Mouse (Mus musculus) liver, embryonic 14 days (tissue): Measurements from ENCODE around the gene Gm11273. TPM values are rescaled to one million over a fixed set of nuclear protein-coding genes. Genes with fewer than 3 reads are reported as not detected.

Experiments used
- polyA plus RNA-seq: library from polyadenylated mRNA; depleted of rRNA; stranded (reverse); fragments of >200 nt; gene quantifications from 2 replicates; pipeline ENCODE4 v1.2.3, GENCODE M21; 2012; rRNA removed

Gene Gm11273
- 5.1 and 7.4 TPM in 2 replicates for polyA plus RNA-seq

GRCm38 (mm10) chr13:21501182-21501581 is at the start of gene Gm11273:
Gene Gm11273, minus strand, starts transcription at chr13:21501418.

GRCm38 (mm10) chr13:21542708-21543107 is 41.5 kb upstream of the Gm11273 start, which contains the start of gene Olfr1366:
Gene Olfr1366, minus strand, starts transcription at chr13:21542808.

GRCm38 (mm10) chr13:21530781-21531201 is 29.6 kb upstream of the Gm11273 start, which contains the start of gene Zkscan8:
Gene Zkscan8, minus strand, starts transcription at chr13:21531120.

GRCm38 (mm10) chr13:21495080-21495479 is 6.1 kb downstream of the Gm11273 start, which contains the start of gene AK157302:
Gene AK157302, plus strand, starts transcription at chr13:21495223.

GRCm38 (mm10) chr13:21478759-21479670 is 22.2 kb downstream of the Gm11273 start, which contains the start of the genes Zkscan4 and Gm10065:
Gene Zkscan4, plus strand, starts transcription at chr13:21478907.
Gene Gm10065, minus strand, starts transcription at chr13:21479441.

GRCm38 (mm10) chr13:21468061-21469019 is 32.9 kb downstream of the Gm11273 start, which contains the start of gene Nkapl:
Gene Nkapl, minus strand, starts transcription at chr13:21468509.

GRCm38 (mm10) chr13:21453449-21453848 is 47.8 kb downstream of the Gm11273 start, which contains the start of gene Zscan26:
Gene Zscan26, minus strand, starts transcription at chr13:21453730.

Other genes starting within 250 kb of the Gm11273 start
- gene Gpx5, start 208.7 kb downstream of the Gm11273 start, polyA plus RNA-seq, result not detected in 2 replicates
- gene Gpx6, start 189.3 kb downstream of the Gm11273 start, polyA plus RNA-seq, result 0.06 TPM in 1 of 2 replicates, not detected in the other
- gene Olfr1367, start 154.5 kb downstream of the Gm11273 start, polyA plus RNA-seq, result not detected in 2 replicates
- 2.6 and 2.8 TPM in 2 replicates for gene Zscan12, start 138.6 kb downstream of the Gm11273 start, polyA plus RNA-seq
- gene Zkscan3, start 98.7 kb downstream of the Gm11273 start, polyA plus RNA-seq, result 22.6 and 28.4 TPM in 2 replicates
- gene Pgbd1, start 60.4 kb downstream of the Gm11273 start, polyA plus RNA-seq, result 1.3 and 1.4 TPM in 2 replicates
- gene Zscan26, start 47.7 kb downstream of the Gm11273 start, polyA plus RNA-seq, result 9.0 and 10.6 TPM in 2 replicates
- 0.27 and 0.31 TPM in 2 replicates for gene Nkapl, start 32.9 kb downstream of the Gm11273 start, polyA plus RNA-seq
- 0.17 and 0.21 TPM in 2 replicates for gene Zkscan4, start 22.5 kb downstream of the Gm11273 start, polyA plus RNA-seq
- not detected in 2 replicates for gene Gm10065, start 22.0 kb downstream of the Gm11273 start, polyA plus RNA-seq
- gene AK157302, start 6.2 kb downstream of the Gm11273 start, polyA plus RNA-seq, result 0.60 and 0.98 TPM in 2 replicates
- 2.0 and 2.2 TPM in 2 replicates for gene Zkscan8, start 29.7 kb upstream of the Gm11273 start, polyA plus RNA-seq
- gene Olfr1366, start 41.4 kb upstream of the Gm11273 start, polyA plus RNA-seq, result not detected in 2 replicates
- not detected in 2 replicates for gene Olfr1535, start 58.5 kb upstream of the Gm11273 start, polyA plus RNA-seq
- gene Olfr1364, start 80.3 kb upstream of the Gm11273 start, polyA plus RNA-seq, result not detected in 2 replicates
- not detected in 2 replicates for gene Olfr1362, start 112.6 kb upstream of the Gm11273 start, polyA plus RNA-seq
- not detected in 2 replicates for gene Olfr11, start 141.1 kb upstream of the Gm11273 start, polyA plus RNA-seq
- gene Olfr1361, start 162.0 kb upstream of the Gm11273 start, polyA plus RNA-seq, result not detected in 2 replicates
- not detected in 2 replicates for gene Olfr1360, start 176.0 kb upstream of the Gm11273 start, polyA plus RNA-seq
- not detected in 2 replicates for gene Olfr1359, start 196.7 kb upstream of the Gm11273 start, polyA plus RNA-seq
- 14.6 and 15.9 TPM in 2 replicates for gene Hist1h2bl, start 214.7 kb upstream of the Gm11273 start, polyA plus RNA-seq
- 6.1 and 8.0 TPM in 2 replicates for gene Hist1h2ai, start 215.0 kb upstream of the Gm11273 start, polyA plus RNA-seq
- gene Hist1h3h, start 216.2 kb upstream of the Gm11273 start, polyA plus RNA-seq, result 25.6 and 32.9 TPM in 2 replicates
- gene Hist1h2bm, start 220.6 kb upstream of the Gm11273 start, polyA plus RNA-seq, result 17.9 and 18.0 TPM in 2 replicates
- 31.8 and 33.2 TPM in 2 replicates for gene Hist1h4j, start 233.6 kb upstream of the Gm11273 start, polyA plus RNA-seq
- gene Hist1h4k, start 249.1 kb upstream of the Gm11273 start, polyA plus RNA-seq, result 30.3 and 35.2 TPM in 2 replicates